Mouse (Mus musculus) layer of hippocampus, adult 2 months (tissue): Measurements from ENCODE around the gene Myom1. TPM values are rescaled to one million over a fixed set of nuclear protein-coding genes. Genes with fewer than 3 reads are reported as not detected.

Experiments
- DNase-seq, 2 experiments: peaks; one replicate each; pipeline ENCODE4 v3.0.0; 2022; ENCODE audit warnings: low spot score in 2 of 2
- H3K27ac ChIP-seq: fragments of 200-600 bp; 2 replicates; pipeline ENCODE4 v1.8.1; 2022
- H3K4me3 ChIP-seq: fragments of 200-600 bp; 2 replicates; pipeline ENCODE4 v1.8.1; 2022; ENCODE audit warnings: mild to moderate bottlenecking
- CTCF ChIP-seq: fragments of 200-600 bp; conservative IDR thresholded peaks from 2 replicates; pipeline ENCODE4 v1.8.1; 2022; ENCODE audit warnings: antibody characterized with exemption, mild to moderate bottlenecking, moderate library complexity
- total RNA-seq, 2 experiments: library from RNA; stranded (reverse); gene quantifications; 2 replicates each; pipeline ENCODE4 v1.2.3; 2021

The Myom1 gene
- total RNA-seq, 2 experiments from 2014 or later = 2.2 to 2.8 TPM

GRCm38 (mm10) chr17:71034472-71034871 is 32.0 kb downstream of the Myom1 start:
- TF ChIP-seq CTCF = no peak
- no peak overlapping the region for H3K27ac ChIP-seq
- DNase-seq = no peak
- no peak overlapping the region for H3K4me3 ChIP-seq

GRCm38 (mm10) chr17:71037188-71037587 is 34.8 kb downstream of the Myom1 start:
- DNase-seq = no peak
- no peak for TF ChIP-seq CTCF

GRCm38 (mm10) chr17:71038812-71039211 is 36.4 kb downstream of the Myom1 start:
- TF ChIP-seq CTCF = no peak
- DNase-seq = no peak
- Histone ChIP-seq H3K27ac (no peak overlapping the region), H3K4me3 (no peak overlapping the region)

More at GRCm38 (mm10) chr17:71037188-71037587, 34.8 kb downstream of the Myom1 start:
- no peak overlapping the region for H3K4me3 ChIP-seq
- H3K27ac ChIP-seq = no peak overlapping the region

- no peak for DNase-seq
- Histone ChIP-seq H3K27ac (no peak overlapping the region), H3K4me3 (no peak overlapping the region)
- no peak for TF ChIP-seq CTCF
Observed at GRCm38 (mm10) chr17:71039851-71040581, 37.6 kb downstream of the Myom1 start.

- DNase-seq = no peak
- no peak overlapping the region for H3K4me3 ChIP-seq
- no peak overlapping the region for H3K27ac ChIP-seq
- TF ChIP-seq CTCF = no peak
Observed at GRCm38 (mm10) chr17:71040582-71040880, 38.1 kb downstream of the Myom1 start.

GRCm38 (mm10) chr17:71042645-71043044 is 40.2 kb downstream of the Myom1 start:
- TF ChIP-seq CTCF = peak; percentile 61
- Histone ChIP-seq H3K27ac (no peak overlapping the region), H3K4me3 (no peak overlapping the region)
- DNase-seq = no peak

GRCm38 (mm10) chr17:71045591-71045990 is 43.2 kb downstream of the Myom1 start:
- no peak for DNase-seq
- Histone ChIP-seq H3K4me3 (no peak overlapping the region), H3K27ac (0 out of 2 replicates have a peak overlapping the region, but pooled peaks have one; percentile 25)
- no peak for TF ChIP-seq CTCF

- TF ChIP-seq CTCF = no peak
- DNase-seq = peak in 1 of 2 experiments; percentile 23
- H3K4me3 ChIP-seq = no peak overlapping the region
- H3K27ac ChIP-seq = no peak overlapping the region
Observed at GRCm38 (mm10) chr17:71046856-71047255, 44.4 kb downstream of the Myom1 start.

- DNase-seq = no peak
- Histone ChIP-seq H3K27ac (no peak overlapping the region), H3K4me3 (no peak overlapping the region)
- no peak for TF ChIP-seq CTCF
Observed at GRCm38 (mm10) chr17:71049292-71049691, 46.9 kb downstream of the Myom1 start.

GRCm38 (mm10) chr17:71053134-71053708 is 50.8 kb downstream of the Myom1 start:
- no peak for DNase-seq
- TF ChIP-seq CTCF = no peak
- no peak overlapping the region for H3K27ac ChIP-seq
- no peak overlapping the region for H3K4me3 ChIP-seq

GRCm38 (mm10) chr17:71055203-71055894 is 52.9 kb downstream of the Myom1 start:
- no peak for TF ChIP-seq CTCF
- no peak for DNase-seq
- no peak overlapping the region for H3K27ac ChIP-seq
- no peak overlapping the region for H3K4me3 ChIP-seq

- DNase-seq = no peak
- Histone ChIP-seq H3K27ac (no peak overlapping the region), H3K4me3 (no peak overlapping the region)
- TF ChIP-seq CTCF = no peak
Observed at GRCm38 (mm10) chr17:71056405-71056804, 54.0 kb downstream of the Myom1 start.

- DNase-seq = no peak
- no peak overlapping the region for H3K4me3 ChIP-seq
- H3K27ac ChIP-seq = no peak overlapping the region
- no peak for TF ChIP-seq CTCF
Observed at GRCm38 (mm10) chr17:71057758-71058157, 55.3 kb downstream of the Myom1 start.
